Mouse (Mus musculus): ENCODE measurements around the gene Mul1.

DNA sequence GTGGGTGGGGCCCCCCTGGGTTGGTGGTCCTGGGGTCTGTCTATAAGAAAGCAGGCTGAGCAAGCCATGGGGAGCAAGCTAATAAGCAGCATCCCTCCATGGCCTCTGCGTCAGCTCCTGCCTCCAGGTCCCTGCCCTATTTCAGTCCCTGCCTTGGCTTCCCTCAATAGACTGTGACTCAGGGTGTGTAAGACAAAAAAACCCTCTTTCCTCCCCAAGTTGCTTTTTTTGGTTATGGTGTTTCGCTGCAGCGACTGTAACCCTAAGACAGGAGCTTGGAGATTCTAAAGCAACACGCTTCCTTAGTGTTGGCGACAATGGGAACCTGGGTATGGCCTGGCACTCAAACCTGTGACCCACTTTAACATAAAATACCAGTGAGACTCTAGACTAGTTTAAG lies 27.0 kb downstream of the Mul1 start:
- TF ChIP-seq ZC3H11A (IDR thresholded peaks at IDR 0.05; ENCODE audit: borderline replicate concordance, low read depth, low read length): no peak
- no peak for TF ChIP-seq HCFC1 (IDR thresholded peaks at IDR 0.05; ENCODE audit: borderline replicate concordance, insufficient read depth, low read length)
- TF ChIP-seq CHD2 (IDR thresholded peaks at IDR 0.05; ENCODE audit: low read depth, low read length): no peak
